Mouse (Mus musculus) gastrocnemius, postnatal 25 days (tissue): Measurements from ENCODE around the gene Rcor2. TPM values are rescaled to one million over a fixed set of nuclear protein-coding genes. Genes with fewer than 3 reads are reported as not detected.

Experiments used
- DNase-seq: peaks from one replicate; pipeline ENCODE4 v3.0.0; 2022
- total RNA-seq, 2 experiments: library from RNA; stranded (reverse); gene quantifications; 1 replicate in 1 of 2; 2 replicates in 1 of 2; pipeline ENCODE4 v1.2.3; 2021

Rcor2 gene
- total RNA-seq, 2 experiments from 2014 or later: 2.6 to 4.2 TPM

DNA sequence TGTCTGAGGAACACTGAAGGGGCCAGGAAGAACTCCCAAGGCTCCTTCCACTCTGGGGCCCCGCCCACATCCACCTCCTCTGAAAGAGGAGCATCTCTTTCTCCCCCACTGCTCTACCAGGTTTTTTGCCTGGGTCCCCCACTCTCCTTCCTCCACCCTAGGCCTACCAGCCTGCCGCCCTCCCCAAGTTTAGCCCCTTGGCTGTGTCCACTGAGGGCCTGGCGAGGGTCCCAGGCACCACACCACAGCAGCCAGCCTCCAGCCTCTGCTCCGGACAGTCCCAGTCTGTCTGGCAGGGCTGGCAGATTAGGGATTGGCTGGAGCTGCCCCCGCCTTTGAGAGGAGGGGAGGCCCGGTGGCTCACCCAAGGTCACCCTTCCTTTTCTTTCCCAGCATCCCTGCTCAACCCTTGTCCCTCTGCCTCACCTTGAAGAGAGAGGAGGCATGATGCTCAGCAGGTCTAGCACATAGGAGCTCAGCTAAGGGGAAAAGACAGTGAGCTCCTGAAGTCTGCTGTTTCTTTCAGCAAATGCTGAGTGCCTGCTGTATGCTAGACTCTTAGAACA lies 2.3 kb upstream of the Rcor2 start:
- DNase-seq: peak; percentile 46

DNA sequence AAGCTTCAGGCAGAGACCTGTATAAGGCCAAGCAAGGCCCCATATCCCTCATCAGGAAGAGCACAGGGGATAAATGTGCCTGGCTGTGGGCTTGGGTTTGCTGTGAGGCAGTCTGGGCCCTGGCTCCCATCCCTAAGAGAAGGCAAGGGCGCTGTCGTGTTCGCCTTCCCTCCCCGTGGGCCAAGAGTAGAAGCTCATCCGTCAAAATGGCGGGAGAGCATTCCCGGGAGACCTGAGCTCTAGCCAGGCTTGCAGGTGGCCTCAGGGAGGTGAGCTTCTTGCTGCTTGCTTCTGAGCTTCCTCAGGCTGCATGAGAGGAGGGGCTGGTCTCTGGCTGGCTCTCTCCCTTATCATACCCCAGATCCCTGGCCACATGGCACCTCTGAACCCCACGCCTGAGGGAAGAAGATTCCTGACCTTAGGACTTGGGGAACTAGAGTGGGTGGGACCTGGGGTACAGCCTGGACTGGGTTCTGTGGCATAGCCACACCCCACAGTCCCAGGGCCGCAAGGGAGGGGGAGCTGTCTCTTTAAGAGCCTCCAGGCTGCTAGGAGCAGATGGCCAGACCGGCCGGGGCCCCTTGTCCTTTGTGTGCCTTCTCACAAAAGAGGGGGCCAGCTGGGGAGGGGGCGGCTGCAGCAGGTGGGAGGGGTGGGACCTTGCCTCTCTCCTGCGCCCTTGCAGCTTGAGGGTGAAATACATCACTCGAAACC lies 1.5 kb upstream of the Rcor2 start:
- no peak for DNase-seq

DNA sequence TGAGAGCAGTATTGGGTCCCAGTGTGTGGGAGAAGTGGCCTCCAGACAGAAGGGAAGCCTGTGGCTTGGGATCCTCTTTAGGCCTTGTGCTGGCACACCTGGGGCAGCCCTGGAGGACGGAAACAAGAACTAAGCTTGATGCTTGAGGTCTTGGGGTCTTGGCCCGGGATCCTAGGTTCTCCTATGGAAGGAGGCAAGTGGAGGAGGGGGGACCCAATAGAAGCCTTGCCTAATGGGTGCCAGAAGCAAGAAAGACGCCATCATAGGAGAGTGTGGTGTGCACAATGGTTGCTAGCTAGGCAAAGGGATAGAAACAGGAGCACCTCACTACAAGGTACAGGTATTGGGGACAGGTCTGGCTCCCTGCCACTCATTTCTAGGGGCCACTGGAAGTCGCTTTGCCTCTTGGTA lies 699 bp upstream of the Rcor2 start:
- no peak for DNase-seq

DNA sequence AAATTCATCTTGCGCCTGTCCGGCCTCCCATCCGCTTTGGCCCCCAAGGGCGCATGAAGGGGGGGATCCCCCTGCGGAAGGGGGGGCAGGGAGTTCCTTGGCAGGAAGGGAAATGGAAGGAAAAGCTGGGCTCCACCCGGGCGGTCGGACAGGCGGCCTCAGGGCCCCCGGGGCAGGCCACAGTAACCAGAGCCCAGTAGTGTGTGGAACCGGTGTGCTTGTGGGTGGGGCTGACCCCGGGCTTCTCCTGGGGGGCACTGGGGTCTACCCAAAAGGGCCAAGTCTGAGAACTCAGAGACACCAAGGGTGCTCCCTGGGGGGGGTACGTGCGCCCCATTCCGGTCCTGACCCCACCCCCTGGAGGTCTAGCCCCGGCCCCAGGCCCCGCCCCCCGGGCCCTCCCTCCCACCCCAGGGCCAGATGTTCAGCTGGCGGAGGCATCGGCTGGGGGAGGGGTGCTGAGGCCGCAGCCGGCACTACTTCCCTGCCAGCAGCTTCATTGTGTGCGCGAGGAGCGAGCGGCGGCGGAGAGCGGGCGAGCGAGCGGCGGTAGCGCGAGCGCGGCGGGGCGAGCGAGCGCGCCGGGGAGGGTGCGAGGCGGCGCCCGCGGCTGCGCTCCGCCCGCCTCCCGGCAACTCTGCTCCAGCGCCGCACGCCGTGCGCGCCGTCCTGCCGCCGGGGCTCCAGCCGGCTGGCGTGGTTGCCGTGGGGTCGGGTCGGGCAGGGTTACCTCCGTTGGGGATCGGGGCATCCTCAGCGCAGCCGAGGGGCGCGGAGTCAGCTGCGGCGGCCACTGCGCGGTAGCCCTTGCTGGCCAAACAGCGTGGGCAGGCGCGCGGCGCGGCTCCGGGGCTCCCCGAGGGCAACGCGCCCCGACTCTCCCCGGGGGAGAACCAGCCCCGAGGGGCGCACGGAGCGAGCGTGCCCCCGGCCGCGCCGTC lies 926 bp downstream of the Rcor2 start:
- DNase-seq: peak; percentile 87

DNA sequence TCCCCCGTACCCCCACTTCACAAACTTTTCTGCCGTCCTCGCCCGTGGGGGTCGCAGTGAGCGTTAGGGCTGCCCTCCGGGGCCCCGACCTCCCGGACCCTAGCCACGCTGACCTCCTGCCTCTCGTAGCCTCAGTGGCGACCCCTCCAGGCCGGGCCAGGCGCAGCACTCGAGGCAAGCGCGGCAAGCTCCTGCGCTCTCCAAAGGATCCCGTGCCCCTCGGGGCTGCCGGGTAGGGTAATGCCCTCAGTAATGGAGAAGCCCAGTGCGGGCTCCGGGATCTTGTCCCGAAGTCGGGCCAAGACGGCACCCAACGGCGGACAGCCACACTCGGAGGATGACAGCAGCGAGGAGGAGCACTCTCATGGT lies 1.6 kb downstream of the Rcor2 start:
- peak; percentile 71 for DNase-seq

DNA sequence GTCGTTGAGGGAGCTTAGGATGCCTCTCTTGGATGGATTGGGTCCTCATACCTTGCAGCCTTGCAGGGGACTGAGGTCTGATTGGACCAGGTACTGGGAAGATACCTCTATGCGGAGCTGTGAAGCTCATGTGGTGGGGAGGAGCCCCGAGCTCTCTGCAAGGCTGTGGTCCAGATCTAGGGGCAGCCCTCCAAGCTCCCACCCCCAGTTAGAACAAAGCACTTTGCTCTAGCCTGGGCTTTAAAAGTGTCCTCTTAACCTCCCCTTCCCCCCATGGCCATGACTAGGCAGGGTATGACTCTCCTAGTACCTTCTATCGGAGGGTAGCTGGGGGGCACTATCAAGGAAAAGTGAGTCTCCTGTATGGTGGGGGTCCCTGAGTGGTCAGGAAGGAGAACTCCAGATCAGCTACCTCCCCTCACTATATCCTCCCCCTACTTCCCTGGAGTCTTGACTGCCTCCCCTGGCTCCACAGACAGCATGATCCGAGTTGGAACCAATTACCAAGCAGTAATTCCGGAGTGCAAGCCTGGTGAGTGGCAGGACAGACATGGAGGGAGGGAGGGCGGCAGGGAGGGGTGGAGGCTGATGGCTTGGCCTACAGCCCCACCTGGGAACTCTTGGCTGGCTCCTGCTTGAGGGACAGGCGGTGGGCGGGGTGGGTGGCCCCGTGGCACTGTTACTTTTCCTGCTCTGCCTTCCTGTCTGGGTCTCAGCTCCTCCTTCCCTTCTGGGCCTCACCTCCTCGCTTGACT lies 2.3 kb downstream of the Rcor2 start:
- DNase-seq: peak; percentile 40

DNA sequence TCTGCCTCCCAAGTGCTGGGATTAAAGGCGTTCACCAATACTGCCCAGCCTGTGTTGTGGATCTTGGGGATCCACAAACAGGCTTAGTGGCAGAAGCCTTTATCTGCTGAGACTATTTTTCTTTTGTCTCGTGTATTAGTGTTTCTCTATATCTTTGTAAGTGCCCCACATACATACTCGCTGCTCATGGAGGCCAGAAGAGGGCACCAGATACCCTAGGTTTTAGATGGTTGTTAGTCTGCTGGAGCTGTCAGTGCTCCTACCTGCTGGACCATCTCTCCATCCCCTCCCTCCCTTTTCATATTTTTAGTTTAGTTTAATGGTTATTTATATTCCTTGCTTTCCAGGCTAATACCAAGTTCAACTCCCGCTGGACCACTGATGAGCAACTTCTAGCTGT lies 6.4 kb downstream of the Rcor2 start:
- no peak for DNase-seq

DNA sequence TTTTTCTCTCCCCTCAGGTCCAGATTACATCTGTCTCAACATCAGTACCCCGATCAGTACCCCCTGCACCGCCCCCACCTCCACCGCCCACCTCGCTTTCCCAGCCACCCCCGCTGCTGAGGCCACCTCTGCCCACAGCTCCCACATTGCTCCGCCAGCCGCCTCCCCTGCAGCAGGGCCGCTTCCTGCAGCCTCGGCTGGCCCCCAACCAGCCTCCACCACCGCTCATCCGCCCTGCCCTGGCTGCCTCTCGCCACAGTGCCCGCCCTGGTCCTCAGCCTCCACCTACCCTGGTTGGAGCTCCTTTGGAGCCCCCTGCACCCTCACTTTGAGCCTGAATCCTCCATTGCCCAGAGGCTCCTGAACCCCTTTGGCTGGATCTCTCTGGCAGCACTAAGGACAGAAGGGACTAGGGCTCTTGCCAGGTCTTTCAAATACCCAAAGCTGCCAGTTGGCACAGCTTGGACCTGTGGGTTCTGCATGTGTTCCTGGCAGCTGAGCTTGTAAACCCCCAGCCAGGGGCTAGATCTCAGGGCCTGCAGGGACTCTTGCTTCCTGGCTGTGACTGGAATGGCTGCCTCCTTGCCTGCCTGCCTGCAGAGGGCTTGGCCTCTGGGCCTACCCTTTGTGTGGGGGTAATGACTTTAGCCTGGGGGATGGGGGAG lies 7.3 kb downstream of the Rcor2 start:
- no peak for DNase-seq

DNA sequence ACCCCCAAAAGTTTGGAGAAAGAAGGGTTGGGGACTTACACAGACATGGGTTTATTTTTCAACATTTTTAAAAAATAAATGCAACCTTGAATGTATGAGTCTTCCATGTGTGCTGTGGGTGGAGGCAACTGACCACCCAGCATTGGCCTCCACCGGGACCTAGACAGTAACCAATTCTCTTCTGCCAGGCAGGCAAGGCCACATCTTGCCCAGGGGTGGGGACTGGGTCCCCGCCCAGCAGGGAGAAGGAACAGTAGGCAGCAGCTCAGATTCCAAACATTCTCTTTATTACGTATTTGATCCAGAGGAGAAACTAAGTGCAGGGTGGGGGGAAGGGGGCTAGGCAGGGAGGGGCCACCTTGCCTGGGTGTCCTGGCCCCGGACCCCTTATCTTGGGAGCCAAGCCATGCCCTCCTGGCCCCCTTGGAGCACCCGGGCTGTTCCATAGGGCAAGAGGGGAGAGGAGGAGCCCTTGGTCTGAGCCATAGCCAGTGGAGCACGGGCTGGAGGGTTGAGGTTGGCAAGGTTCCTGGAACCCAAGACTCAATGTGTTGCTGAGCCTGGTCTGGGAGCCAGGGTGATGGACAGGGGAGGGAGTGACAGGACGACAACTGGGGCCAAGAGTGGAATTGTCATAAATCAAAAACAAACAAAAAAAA lies 8.1 kb downstream of the Rcor2 start:
- no peak for DNase-seq

DNA sequence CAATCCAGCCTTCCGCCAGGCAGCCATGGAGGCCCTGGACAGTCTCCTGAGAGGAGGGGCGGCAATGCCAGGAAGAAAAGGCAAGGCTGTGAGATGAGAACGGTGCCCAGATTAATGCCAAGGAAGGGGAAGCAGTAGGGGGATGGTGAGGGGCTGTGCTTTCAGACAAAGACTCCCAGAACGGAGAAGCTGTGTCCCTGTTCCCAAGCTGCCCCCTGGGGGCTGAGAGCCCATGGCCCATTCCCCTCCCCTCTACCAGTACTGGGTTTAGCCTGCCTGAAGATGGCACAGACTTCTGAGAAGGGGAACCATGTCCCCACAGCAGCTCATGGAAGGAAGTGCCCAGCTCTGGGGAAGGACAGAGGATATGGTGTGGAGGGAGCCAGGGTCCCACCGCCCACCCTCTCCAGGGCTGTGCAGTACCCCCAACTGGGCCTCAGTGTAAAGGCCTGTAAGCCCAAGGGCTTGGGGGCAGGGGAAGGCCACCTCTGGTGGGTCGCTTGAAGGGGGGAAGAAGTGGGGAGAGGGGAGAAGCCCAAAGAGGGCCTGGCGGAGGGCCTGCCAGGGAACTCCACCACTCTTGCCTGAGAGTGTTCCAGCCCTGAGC lies 9.0 kb downstream of the Rcor2 start:
- no peak for DNase-seq

DNA sequence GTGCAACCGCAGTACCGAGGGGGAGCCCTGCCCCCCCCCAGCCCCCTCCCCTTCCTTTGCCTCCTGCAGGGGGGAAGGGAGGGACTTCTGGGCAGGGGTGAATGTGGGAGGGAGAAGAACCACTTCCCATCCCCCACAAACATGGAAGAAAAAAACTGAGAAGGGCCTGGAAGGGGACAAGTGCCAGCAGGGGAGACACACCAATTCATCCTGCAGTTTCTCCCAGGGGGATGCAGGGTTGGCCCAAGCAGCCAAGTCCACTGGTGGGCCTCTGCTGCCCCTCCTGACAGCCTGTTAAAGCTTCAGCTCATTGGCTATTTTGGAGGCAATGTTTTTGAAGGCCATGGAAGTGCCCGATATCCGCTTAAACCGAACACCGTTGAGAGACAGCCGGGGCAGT lies 9.7 kb downstream of the Rcor2 start:
- DNase-seq: no peak

DNA sequence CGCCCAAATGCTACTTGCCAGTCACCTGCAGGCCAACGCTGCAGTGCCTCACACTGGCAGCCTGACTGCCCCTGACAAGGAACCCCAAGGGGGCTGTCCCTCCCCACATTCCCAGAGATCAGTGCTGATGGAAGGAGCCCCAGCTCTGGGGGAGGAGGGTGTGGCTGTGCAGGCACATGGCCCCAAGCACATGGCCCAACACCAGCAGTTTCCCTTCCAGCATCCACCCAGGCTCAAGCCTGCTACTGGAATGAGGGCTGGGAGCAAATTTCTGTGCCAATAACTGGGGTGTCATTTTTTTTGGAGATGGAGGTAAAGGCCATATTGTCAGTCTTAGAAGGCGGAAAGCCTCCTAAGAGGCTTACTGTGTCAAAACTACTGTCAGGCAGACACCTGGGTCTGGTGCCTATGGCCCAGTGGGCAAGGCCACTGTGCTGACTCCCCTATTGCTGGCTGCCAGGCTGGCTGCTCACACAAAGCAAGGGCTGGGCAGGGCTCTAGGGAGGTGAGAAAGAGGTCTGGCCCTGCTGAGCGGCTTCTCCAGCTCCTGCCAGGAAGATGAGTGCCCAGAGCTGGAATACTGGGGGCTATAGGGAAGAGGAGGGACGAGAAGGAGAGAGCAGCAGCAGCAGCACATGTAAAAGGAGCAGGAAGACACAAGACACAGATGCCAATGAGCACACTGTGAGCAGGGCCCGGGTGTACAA lies 11.2 kb downstream of the Rcor2 start:
- no peak for DNase-seq

DNA sequence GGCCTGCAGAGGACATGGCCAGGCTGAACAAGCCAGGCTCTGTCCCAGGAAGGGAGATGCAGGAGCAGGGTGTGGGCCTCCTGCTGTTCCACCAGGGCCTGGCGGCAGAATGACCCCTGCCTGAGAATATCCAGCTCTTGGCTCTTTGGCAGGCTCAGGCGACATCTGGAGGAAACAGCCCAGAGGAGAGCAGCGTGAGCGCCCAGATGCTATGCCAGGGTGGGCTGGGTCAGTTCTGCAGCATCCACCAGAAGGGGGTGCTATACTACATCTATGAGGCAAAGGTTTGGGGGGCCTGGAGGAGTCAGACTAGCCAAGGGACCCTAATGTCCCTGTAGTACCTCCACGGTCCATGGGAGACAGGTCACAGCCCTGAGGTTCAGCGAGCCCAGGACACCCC lies 12.0 kb downstream of the Rcor2 start:
- peak; percentile 65 for DNase-seq

DNA sequence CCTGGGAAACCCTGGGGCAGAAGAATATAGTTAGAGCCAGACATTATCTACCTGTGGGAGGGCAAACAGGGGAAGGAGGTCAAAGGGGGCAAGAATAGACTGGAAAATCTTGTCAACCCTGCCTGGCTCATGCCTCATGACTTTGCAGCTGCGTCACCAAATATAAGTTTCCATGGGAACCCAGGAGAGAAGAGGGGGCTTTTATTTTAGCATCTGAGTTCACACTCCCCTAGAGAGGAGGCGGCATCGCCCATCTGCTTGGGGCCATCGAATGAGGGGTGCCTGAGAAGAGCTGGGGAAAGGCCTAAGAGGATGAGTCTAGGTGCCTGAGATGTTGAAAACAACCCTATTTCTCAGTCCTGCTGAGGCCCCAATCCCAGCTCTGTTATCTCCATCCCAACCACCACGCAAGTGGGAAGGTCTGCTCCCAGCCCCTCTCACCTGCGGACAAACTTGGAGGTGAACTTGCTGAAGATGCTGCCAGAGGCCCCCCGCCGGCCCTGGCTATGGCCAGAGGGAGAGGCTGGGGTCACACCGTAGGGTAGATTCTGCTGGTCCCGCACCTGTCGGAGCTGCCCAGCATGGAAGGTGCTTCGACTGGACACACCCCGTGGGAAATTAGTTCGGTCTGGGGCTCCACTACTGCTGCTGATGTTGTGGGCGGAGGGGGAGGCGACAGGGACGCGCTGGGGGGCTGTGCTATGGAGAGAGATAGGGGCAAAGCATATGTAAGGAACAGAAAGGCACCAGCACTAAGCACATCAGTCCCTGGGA lies 13.6 kb downstream of the Rcor2 start:
- no peak for DNase-seq

DNA sequence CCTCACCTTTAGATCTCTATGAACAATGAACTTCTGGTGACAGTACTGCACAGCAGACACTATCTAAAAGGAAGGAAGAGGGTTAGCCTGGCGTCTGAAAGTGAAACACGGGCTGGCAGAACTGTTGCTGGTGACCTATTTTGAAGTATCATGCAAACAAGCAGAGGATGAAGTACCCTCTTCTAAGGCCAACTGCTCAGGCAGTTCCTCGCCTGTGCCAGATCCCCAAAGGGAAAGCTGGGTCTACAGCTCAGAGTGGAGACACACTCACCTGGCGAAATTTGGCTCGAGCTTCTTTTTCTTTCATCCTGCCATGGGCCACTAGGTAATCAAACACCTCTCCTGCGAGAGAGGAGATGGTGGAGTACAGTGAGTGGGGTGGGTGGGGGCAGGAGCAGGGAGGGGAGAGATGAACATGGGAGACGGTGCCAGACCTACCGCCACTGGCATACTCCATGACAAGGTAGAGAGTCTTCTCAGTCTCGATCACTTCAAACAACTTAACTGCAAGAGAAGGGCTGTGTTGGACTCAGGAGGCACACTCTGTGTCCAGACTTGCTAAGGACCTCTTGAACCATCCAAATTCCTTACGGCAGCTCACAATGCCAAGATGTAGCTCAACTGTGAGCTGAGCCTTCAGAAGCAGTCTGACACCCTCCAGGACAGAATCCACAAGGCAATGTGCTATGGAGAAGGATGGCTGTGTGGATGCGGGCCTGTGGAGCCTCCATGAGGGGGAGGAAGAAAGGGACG lies 19.6 kb downstream of the Rcor2 start:
- DNase-seq: no peak

DNA sequence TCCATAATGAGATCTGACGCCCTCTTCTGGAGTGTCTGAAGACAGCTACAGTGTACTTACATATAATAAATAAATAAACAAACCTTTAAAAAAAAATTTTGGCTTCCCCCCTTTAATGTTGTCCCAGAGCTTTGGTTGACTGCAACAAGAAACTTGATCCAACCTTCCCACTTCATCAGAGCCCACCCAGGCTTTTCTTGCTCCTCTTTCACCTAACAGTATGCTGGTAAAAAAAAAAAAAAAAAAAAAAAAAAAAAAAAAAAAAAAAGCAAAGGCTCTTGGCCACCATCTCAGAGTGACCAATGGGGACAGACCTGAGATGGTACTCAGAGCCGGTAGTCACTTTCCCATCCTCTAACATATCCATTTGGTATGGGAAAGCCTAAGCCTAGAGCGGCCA lies 21.2 kb downstream of the Rcor2 start:
- no peak for DNase-seq

DNA sequence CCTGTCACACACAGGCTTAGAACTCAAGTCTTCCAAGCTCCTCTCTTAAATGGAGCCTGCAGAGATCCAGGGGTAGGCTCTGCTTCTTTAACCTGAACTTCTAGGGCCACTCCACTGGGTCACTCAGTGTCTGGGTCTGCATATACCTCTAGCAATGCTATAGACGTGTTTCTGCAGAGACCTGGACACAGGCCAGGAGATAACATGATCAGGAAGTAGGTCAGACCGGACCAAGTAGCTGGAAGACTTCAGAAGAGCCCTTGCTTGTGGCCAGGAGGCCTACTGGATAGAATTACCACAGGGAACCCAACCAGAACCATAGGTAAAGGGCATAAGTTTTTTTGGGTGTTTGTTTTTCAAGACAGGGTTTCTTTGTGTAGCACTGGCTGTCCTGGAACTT lies 22.6 kb downstream of the Rcor2 start:
- DNase-seq: no peak

DNA sequence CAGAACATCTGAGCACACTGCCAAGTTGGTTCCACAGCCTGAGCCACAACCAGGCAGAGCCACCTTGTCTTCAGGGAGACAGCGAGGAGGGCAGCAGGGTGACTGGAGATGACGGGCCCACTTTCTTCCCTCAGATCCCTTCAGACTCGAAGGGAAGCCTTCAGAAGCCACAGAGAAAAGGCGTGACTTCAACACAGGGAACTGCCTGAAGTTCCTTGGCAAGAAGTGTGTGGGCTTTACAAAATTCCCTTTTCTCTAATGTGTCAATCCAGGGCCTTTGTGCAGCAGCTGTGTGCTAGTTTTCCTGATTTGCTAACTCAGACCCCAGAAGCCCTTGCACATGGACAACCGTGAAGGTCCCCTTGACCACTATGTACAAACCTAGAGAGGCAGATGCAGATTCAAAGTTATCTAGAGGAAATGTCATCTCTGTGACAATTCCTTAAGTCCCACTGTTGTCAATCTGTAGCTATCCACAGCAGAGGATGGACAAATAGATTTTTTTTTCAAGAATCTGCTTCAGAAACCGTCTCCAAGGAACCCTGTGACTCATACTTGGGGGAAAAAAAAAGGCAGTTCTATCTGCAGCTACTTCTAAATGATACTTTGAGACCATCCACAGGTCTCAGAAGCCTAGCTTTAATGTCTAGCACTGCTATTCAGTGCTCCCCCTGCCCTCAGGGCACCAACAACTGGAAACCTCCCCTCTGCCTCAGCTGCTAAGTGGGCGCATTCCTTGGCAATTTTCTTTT lies 25.0 kb downstream of the Rcor2 start:
- DNase-seq: no peak
